Mouse (Mus musculus) heart, embryonic 16.5 days (tissue): ENCODE data around the gene Clasrp. TPM values are rescaled to one million over a fixed set of nuclear protein-coding genes. Genes with fewer than 3 reads are reported as not detected.

Source experiments
- ATAC-seq: fragments of 200-750 bp; cut with Nextera tagmentation; replicated peaks from 2 replicates; pipeline ENCODE4 v1.8.0; 2017; ENCODE audit warnings: moderate number of reproducible peaks; ENCODE audit not compliant: insufficient read depth, low FRiP score; ENCODE audit errors: extremely low read depth
- H3K27ac ChIP-seq: fragments of 300-500 bp; sonication (generic); 2 replicates; pipeline ENCODE4 v1.5.1; 2014; ENCODE audit warnings: mild to moderate bottlenecking, low read length, control low read depth, moderate library complexity
- H3K27me3 ChIP-seq: fragments of 300-500 bp; sonication (generic); 2 replicates; pipeline ENCODE4 v1.6.1; 2014; ENCODE audit warnings: low read length, mixed read lengths; ENCODE audit not compliant: control insufficient read depth, insufficient read depth
- H3K36me3 ChIP-seq: fragments of 300-500 bp; sonication (generic); 2 replicates; pipeline ENCODE4 v1.6.1; 2014; ENCODE audit not compliant: control insufficient read depth, insufficient read depth
- H3K4me1 ChIP-seq: fragments of 300-500 bp; sonication (generic); 2 replicates; pipeline ENCODE4 v1.6.1; 2014; ENCODE audit warnings: low read length, mixed read lengths; ENCODE audit not compliant: control insufficient read depth, insufficient read depth
- H3K4me2 ChIP-seq: fragments of 300-500 bp; sonication (generic); 2 replicates; pipeline ENCODE4 v1.6.1; 2014; ENCODE audit warnings: low read depth, mild to moderate bottlenecking, control low read depth, low read length
- H3K4me3 ChIP-seq: fragments of 300-500 bp; sonication (generic); 2 replicates; pipeline ENCODE4 v1.5.1; 2014; ENCODE audit warnings: mild to moderate bottlenecking, control low read depth, low read length
- H3K9ac ChIP-seq: fragments of 300-500 bp; sonication (generic); 2 replicates; pipeline ENCODE4 v1.6.1; 2014; ENCODE audit warnings: low read length, control low read depth
- H3K9me3 ChIP-seq: fragments of 300-500 bp; sonication (generic); replicated peaks from 2 replicates; pipeline ENCODE4 v1.6.1; 2016; ENCODE audit warnings: low read length; ENCODE audit not compliant: control insufficient read depth
- WGBS: fragments of 180-500 bp; shearing (Covaris S2); extraction: QIAGEN DNeasy Blood & Tissue Kit; methylation state at CpG from one replicate; pipeline ENCODE4 v1.1.7; 2014; 5-methylcytosine and 5-hydroxymethylcytosine counted together
- polyA plus RNA-seq: library from polyadenylated mRNA; unstranded; fragments of >200 nt; fragmentation: Nextera tagmentation; extraction: Ambion mirVana; gene quantifications from 2 replicates; pipeline ENCODE4 v1.2.1, GENCODE M21; 2015

The Clasrp gene
- polyA plus RNA-seq, 1 experiment from 2014 or later, result 31.9 TPM

GRCm38 (mm10) chr7:19575559-19575958 lies 28.7 kb downstream of the Clasrp start:
- peaks cover 25% of the 10 kb centered on the region for H3K4me1 ChIP-seq
- 62% methylated on average over 3 of the region's 3 CpGs for WGBS
- H3K9ac ChIP-seq, result no peak overlapping the region
- H3K36me3 ChIP-seq, result no peaks in the 10 kb centered on the region
- no peak overlapping the region for H3K27ac ChIP-seq
- no peak for ATAC-seq
- H3K27me3 ChIP-seq, result peaks cover 24% of the 10 kb centered on the region
- H3K4me3 ChIP-seq, result no peak overlapping the region
- no peak overlapping the region for H3K4me2 ChIP-seq
- no peaks in the 10 kb centered on the region for H3K9me3 ChIP-seq

- H3K4me3 ChIP-seq, result peak overlapping the region; percentile 76
- WGBS, result 21% methylated on average over 16 of the region's 16 CpGs
- H3K4me2 ChIP-seq, result peak overlapping the region; percentile 94
- peaks cover 25% of the 10 kb centered on the region for H3K4me1 ChIP-seq
- peak overlapping the region; percentile 95 for H3K27ac ChIP-seq
- no peak for ATAC-seq
- H3K9ac ChIP-seq, result peak overlapping the region; percentile 91
- peaks cover 21% of the 10 kb centered on the region for H3K27me3 ChIP-seq
- no peaks in the 10 kb centered on the region for H3K9me3 ChIP-seq
- H3K36me3 ChIP-seq, result peaks cover 6% of the 10 kb centered on the region
Measured at GRCm38 (mm10) chr7:19573776-19574140, 30.5 kb downstream of the Clasrp start.

- peak overlapping the region; percentile 94 for H3K4me2 ChIP-seq
- peak overlapping the region; percentile 76 for H3K4me3 ChIP-seq
- peak overlapping the region; percentile 91 for H3K9ac ChIP-seq
- H3K9me3 ChIP-seq, result no peaks in the 10 kb centered on the region
- ATAC-seq, result peak; percentile 83
- peak overlapping the region; percentile 95 for H3K27ac ChIP-seq
- WGBS, result under 1% methylated on average over 51 of the region's 53 CpGs
- peaks cover 6% of the 10 kb centered on the region for H3K36me3 ChIP-seq
- peaks cover 16% of the 10 kb centered on the region for H3K27me3 ChIP-seq
- peaks cover 25% of the 10 kb centered on the region for H3K4me1 ChIP-seq
Measured at GRCm38 (mm10) chr7:19572926-19573775, 31.1 kb downstream of the Clasrp start.

GRCm38 (mm10) chr7:19569647-19570046 lies 34.6 kb downstream of the Clasrp start:
- no peaks in the 10 kb centered on the region for H3K9me3 ChIP-seq
- H3K27ac ChIP-seq, result no peak overlapping the region
- no peak overlapping the region for H3K9ac ChIP-seq
- no peaks in the 10 kb centered on the region for H3K27me3 ChIP-seq
- H3K36me3 ChIP-seq, result peaks cover 15% of the 10 kb centered on the region
- H3K4me1 ChIP-seq, result peaks cover 13% of the 10 kb centered on the region
- H3K4me2 ChIP-seq, result no peak overlapping the region
- WGBS, result 71% methylated on average over 3 of the region's 3 CpGs
- no peak overlapping the region for H3K4me3 ChIP-seq
- no peak for ATAC-seq

GRCm38 (mm10) chr7:19567426-19567825 lies 36.9 kb downstream of the Clasrp start:
- 85% methylated on average over 8 of the region's 8 CpGs for WGBS
- Histone ChIP-seq H3K36me3 (peaks cover 21% of the 10 kb centered on the region), H3K9me3 (peaks cover 3% of the 10 kb centered on the region)

GRCm38 (mm10) chr7:19565803-19566202 lies 38.5 kb downstream of the Clasrp start:
- Histone ChIP-seq H3K27me3 (no peaks in the 10 kb centered on the region), H3K4me3 (no peak overlapping the region), H3K27ac (no peak overlapping the region), H3K4me2 (no peak overlapping the region), H3K9me3 (peaks cover 3% of the 10 kb centered on the region), H3K36me3 (peaks cover 21% of the 10 kb centered on the region), H3K9ac (no peak overlapping the region), H3K4me1 (peaks cover 5% of the 10 kb centered on the region)
- 92% methylated on average over 2 of the region's 2 CpGs for WGBS
- ATAC-seq, result no peak

More at GRCm38 (mm10) chr7:19567426-19567825, 36.9 kb downstream of the Clasrp start:
- ATAC-seq, result no peak
- H3K4me1 ChIP-seq, result peaks cover 10% of the 10 kb centered on the region
- no peak overlapping the region for H3K4me2 ChIP-seq
- no peak overlapping the region for H3K27ac ChIP-seq
- H3K27me3 ChIP-seq, result no peaks in the 10 kb centered on the region
- no peak overlapping the region for H3K9ac ChIP-seq
- H3K4me3 ChIP-seq, result no peak overlapping the region

GRCm38 (mm10) chr7:19564455-19564854 lies 39.8 kb downstream of the Clasrp start:
- H3K9me3 ChIP-seq, result peaks cover 3% of the 10 kb centered on the region
- peaks cover 18% of the 10 kb centered on the region for H3K4me1 ChIP-seq
- H3K9ac ChIP-seq, result no peak overlapping the region
- H3K27ac ChIP-seq, result no peak overlapping the region
- no peak overlapping the region for H3K4me3 ChIP-seq
- H3K36me3 ChIP-seq, result peaks cover 19% of the 10 kb centered on the region
- no peak overlapping the region for H3K4me2 ChIP-seq
- ATAC-seq, result no peak
- H3K27me3 ChIP-seq, result no peaks in the 10 kb centered on the region
- 86% methylated on average over 4 of the region's 4 CpGs for WGBS

- WGBS, result 65% methylated on average over 3 of the region's 3 CpGs
- Histone ChIP-seq H3K9ac (no peak overlapping the region), H3K4me3 (no peak overlapping the region), H3K27me3 (no peaks in the 10 kb centered on the region), H3K27ac (no peak overlapping the region), H3K4me2 (no peak overlapping the region), H3K4me1 (peaks cover 23% of the 10 kb centered on the region), H3K9me3 (peaks cover 3% of the 10 kb centered on the region), H3K36me3 (peaks cover 15% of the 10 kb centered on the region)
- no peak for ATAC-seq
Measured at GRCm38 (mm10) chr7:19563884-19564283, 40.4 kb downstream of the Clasrp start.

- Histone ChIP-seq H3K9me3 (peaks cover 3% of the 10 kb centered on the region), H3K4me3 (peak within 1 kb of the TSS; percentile 89), H3K36me3 (peaks cover 15% of the 10 kb centered on the region), H3K4me2 (peak within 1 kb of the TSS; percentile 90), H3K4me1 (peaks cover 34% of the 10 kb centered on the region), H3K9ac (peak within 1 kb of the TSS; percentile 93), H3K27ac (peak within 1 kb of the TSS; percentile 91), H3K27me3 (no peaks in the 10 kb centered on the region)
- 2% methylated on average over 19 of the region's 19 CpGs for WGBS
- ATAC-seq, result no peak
Measured at GRCm38 (mm10) chr7:19562643-19563410, 41.5 kb downstream of the Clasrp start, which contains the start of gene Ppp1r37. Gene Ppp1r37, minus strand, starts transcription at chr7:19563076.
